Mouse (Mus musculus) embryonic facial prominence, embryonic 15.5 days (tissue): ENCODE results near the gene Tshz2. TPM values are rescaled to one million over a fixed set of nuclear protein-coding genes. Genes with fewer than 3 reads are reported as not detected.
A peak's percentile ranks its signal among the peaks of the same experiment; 100 is the strongest.

Source experiments
- ATAC-seq: fragments of 200-750 bp; cut with Nextera tagmentation; 2 replicates; pipeline ENCODE4 v1.8.0; 2017; ENCODE audit warnings: low read depth, moderate TSS enrichment; ENCODE audit not compliant: insufficient number of reproducible peaks, low FRiP score, low TSS enrichment
- H3K27ac ChIP-seq: fragments of 300-500 bp; sonication (generic); replicated peaks from 2 replicates; pipeline ENCODE4 v1.5.1; 2015; ENCODE audit warnings: mild to moderate bottlenecking, inconsistent platforms
- H3K27me3 ChIP-seq: fragments of 300-500 bp; sonication (generic); 2 replicates; pipeline ENCODE4 v1.6.1; 2015; ENCODE audit warnings: inconsistent platforms
- H3K36me3 ChIP-seq: fragments of 300-500 bp; sonication (generic); 2 replicates; pipeline ENCODE4 v1.6.1; 2015; ENCODE audit warnings: mild to moderate bottlenecking, inconsistent platforms
- H3K4me1 ChIP-seq: fragments of 300-500 bp; sonication (generic); 2 replicates; pipeline ENCODE4 v1.6.1; 2015; ENCODE audit warnings: inconsistent platforms
- H3K4me2 ChIP-seq: fragments of 300-500 bp; sonication (generic); replicated peaks from 2 replicates; pipeline ENCODE4 v1.6.1; 2015; ENCODE audit warnings: mild to moderate bottlenecking, inconsistent platforms
- H3K4me3 ChIP-seq: fragments of 300-500 bp; sonication (generic); replicated peaks from 2 replicates; pipeline ENCODE4 v1.5.1; 2015; ENCODE audit warnings: mild to moderate bottlenecking, inconsistent platforms
- H3K9ac ChIP-seq: fragments of 300-500 bp; sonication (generic); 2 replicates; pipeline ENCODE4 v1.6.1; 2015; ENCODE audit warnings: inconsistent platforms
- H3K9me3 ChIP-seq: fragments of 300-500 bp; sonication (generic); replicated peaks from 2 replicates; pipeline ENCODE4 v1.6.1; 2016; ENCODE audit warnings: inconsistent platforms
- WGBS: fragments of 180-500 bp; shearing (Covaris S2); methylation state at CpG from one replicate; pipeline ENCODE4 v1.1.7; 2015; 5-methylcytosine and 5-hydroxymethylcytosine counted together
- polyA plus RNA-seq: library from polyadenylated mRNA; unstranded; fragments of >200 nt; fragmentation: Nextera tagmentation; extraction: Ambion mirVana; gene quantifications from 2 replicates; pipeline ENCODE4 v1.2.1, GENCODE M21; 2015

Gene Tshz2
- polyA plus RNA-seq, 1 experiment from 2014 or later, result 10.5 TPM

DNA sequence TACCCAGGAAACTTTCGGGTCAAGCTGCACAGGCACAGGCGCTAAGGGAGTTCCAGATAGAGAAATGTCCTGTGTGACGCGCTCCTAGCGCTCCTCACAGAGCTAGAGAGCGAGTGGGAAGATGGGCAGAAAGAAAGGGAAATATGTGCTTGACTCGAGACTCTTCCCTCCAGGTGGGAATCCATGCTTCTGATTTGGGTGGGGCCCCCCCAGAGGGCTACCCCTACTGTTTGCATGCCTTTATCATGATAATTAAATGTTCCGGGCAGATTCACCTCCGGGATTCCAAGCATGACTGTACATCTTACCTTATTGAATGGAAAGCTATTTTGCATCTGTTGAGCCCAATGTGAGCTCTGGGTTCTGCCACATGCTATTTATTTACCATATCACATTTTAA, 255.1 kb downstream of the Tshz2 start:
- Histone ChIP-seq H3K4me1 (peaks cover 5% of the 10 kb centered on the region; the same call in 1 of the 2 replicates), H3K27ac (no peak overlapping the region), H3K4me2 (no peak overlapping the region), H3K9ac (no peak overlapping the region), H3K36me3 (peaks cover 7% of the 10 kb centered on the region; the same call in 1 of the 2 replicates), H3K9me3 (no peaks in the 10 kb centered on the region), H3K27me3 (no peaks in the 10 kb centered on the region), H3K4me3 (no peak overlapping the region)
- no peak for ATAC-seq
- 78% methylated on average over 9 of the region's 9 CpGs for WGBS

DNA sequence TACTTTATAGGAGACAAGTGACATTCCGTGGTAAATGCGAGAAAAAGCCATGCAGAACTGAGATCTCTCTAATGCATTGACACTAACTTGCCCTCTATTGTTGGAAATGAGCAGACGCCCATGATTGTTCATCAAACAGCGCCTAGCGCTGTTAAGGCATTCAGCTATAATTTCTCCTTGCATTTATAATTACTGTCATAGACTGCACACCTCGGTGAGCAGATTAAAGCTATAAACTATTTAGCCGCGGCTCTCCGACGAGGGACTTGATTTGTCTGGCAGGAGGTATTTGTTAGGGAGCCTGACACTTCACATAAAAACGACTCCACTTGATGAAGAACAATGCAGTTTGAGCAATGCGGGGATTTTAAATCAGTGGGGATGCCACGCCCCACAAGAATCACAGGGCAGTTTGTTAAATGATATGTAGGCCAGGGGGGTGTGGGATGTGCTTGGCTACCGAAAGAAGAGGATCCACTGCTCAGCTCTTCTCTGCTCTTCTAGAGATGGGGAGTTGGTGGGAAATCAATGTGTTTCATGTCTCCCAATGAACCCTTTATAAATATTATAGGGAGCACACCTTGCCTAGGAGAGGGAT, 259.7 kb downstream of the Tshz2 start:
- no peaks in the 10 kb centered on the region for H3K27me3 ChIP-seq
- no peak overlapping the region for H3K27ac ChIP-seq
- no peak for ATAC-seq
- no peaks in the 10 kb centered on the region for H3K9me3 ChIP-seq
- H3K4me3 ChIP-seq, result no peak overlapping the region
- WGBS, result 50% methylated on average over 14 of the region's 14 CpGs
- no peak overlapping the region for H3K9ac ChIP-seq
- H3K4me1 ChIP-seq, result peaks cover 5% of the 10 kb centered on the region; the same call in 1 of the 2 replicates
- no peak overlapping the region for H3K4me2 ChIP-seq
- no peaks in the 10 kb centered on the region for H3K36me3 ChIP-seq

DNA sequence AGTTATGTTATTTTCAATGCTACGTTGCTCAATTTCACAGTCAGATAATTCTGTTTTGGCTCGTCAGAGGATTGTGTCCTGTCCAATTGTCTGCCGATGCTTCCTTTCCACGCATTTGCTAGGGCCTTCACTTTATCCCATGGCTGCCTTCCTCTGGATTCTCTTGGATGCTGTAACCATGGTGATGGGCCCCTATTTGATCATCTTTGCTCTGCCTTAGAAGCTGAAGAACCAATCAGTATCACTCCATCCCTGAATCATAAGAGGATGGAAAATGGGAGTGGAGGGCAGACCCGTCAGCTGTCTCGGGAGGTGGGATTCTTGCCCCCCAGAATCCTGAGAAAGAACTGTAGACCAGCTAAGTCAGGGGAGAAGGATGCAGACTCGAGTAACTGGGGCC, 270.1 kb downstream of the Tshz2 start:
- Histone ChIP-seq H3K9ac (no peak overlapping the region), H3K36me3 (no peaks in the 10 kb centered on the region), H3K4me3 (no peak overlapping the region), H3K27me3 (no peaks in the 10 kb centered on the region), H3K9me3 (no peaks in the 10 kb centered on the region), H3K27ac (no peak overlapping the region), H3K4me2 (no peak overlapping the region), H3K4me1 (0 out of 2 replicates have a peak, but pooled peaks cover 7% of the 10 kb centered on the region)
- no peak for ATAC-seq
- 66% methylated on average over 7 of the region's 7 CpGs for WGBS

DNA sequence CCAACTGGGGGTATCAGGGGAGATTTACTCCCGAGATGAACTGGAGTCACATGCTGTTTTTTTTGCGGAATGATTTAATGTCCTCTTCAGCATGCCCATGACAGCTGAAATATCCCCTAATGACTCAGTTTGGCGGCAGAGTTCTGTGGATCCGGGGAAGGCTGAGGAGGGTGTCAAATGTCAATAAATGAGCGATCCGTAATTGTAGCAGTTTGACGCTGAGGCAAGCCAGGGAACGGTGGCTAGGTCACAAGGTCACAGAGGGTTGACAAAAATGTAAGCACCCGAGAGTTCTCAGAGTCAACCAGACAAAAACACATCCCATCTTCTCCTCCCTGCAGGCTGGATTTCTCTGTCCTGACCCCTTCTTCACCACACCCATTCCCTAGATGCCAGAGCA, 273.6 kb downstream of the Tshz2 start:
- 10% methylated on average over 9 of the region's 9 CpGs for WGBS
- Histone ChIP-seq H3K4me1 (0 out of 2 replicates have a peak, but pooled peaks cover 7% of the 10 kb centered on the region), H3K27ac (no peak overlapping the region), H3K36me3 (no peaks in the 10 kb centered on the region), H3K4me2 (no peak overlapping the region), H3K9ac (no peak overlapping the region), H3K4me3 (no peak overlapping the region), H3K27me3 (no peaks in the 10 kb centered on the region), H3K9me3 (no peaks in the 10 kb centered on the region)
- ATAC-seq, result no peak

DNA sequence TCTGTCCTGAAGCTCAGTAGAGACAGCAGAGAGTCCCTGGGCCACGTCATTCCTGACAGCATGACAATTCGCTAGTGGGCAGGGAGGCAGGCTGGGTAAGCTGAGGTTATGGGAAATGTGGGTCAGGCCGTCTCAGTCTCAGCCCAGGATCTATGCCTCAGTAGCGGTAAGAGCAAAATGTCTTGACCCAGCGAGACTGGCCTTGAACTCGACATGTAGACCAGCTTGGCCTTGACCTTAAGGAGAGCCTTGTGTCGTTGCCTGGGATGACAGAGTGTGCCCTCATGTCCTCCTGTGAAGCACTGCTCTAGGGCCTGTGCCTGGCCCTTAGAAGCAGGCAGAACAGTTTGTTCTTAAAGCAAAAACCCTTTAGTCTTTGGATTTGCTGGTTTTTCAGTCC, 275.2 kb downstream of the Tshz2 start:
- H3K27me3 ChIP-seq, result no peaks in the 10 kb centered on the region
- H3K27ac ChIP-seq, result no peak overlapping the region
- no peaks in the 10 kb centered on the region for H3K9me3 ChIP-seq
- no peak overlapping the region for H3K4me2 ChIP-seq
- ATAC-seq, result no peak
- H3K4me3 ChIP-seq, result no peak overlapping the region
- no peak overlapping the region for H3K9ac ChIP-seq
- 79% methylated on average over 7 of the region's 7 CpGs for WGBS
- H3K36me3 ChIP-seq, result no peaks in the 10 kb centered on the region
- H3K4me1 ChIP-seq, result 0 out of 2 replicates have a peak, but pooled peaks cover 7% of the 10 kb centered on the region

DNA sequence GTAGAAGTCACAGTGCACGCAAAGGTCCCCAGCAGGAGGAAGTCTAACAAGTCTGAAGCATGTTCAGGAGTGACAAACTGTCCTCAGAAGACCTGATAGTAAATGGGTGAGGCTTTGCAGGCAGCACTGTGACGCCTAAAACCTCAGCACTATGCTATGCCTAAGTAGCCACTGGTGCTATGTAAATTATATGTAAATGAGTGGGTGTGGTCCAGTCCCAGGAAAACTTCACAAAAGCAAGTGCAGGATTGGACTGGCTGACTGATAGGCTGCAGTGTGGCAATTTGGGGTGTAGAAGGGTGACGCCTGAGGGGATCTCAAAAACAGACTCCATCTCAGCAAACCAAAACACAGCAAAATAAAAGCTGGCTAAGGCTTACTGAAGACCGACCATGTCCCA, 277.8 kb downstream of the Tshz2 start:
- Histone ChIP-seq H3K36me3 (no peaks in the 10 kb centered on the region), H3K4me3 (no peak overlapping the region), H3K27ac (no peak overlapping the region), H3K4me2 (no peak overlapping the region), H3K4me1 (0 out of 2 replicates have a peak, but pooled peaks cover 7% of the 10 kb centered on the region), H3K27me3 (no peaks in the 10 kb centered on the region), H3K9ac (no peak overlapping the region), H3K9me3 (no peaks in the 10 kb centered on the region)
- no peak for ATAC-seq
- WGBS, result 73% methylated on average over 4 of the region's 4 CpGs

DNA sequence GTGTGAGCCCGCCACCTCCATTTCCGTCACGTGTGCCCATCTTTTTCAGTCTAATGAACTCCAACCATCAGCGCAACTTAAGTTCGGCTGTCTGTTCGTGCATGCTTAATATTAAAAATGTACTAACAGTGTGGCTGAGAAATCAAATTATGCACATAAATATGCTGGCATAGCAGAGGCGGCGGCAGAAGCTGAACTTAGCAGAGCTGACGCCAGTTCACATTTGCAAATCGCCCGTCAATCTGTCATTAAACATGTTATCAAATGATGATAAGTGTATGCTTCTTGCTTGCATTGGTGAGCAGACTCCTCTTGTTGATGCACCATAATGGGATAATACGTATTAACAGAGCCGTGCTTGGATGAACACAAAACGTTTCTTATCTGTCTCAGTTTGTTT, 280.0 kb downstream of the Tshz2 start:
- no peaks in the 10 kb centered on the region for H3K4me1 ChIP-seq
- H3K9me3 ChIP-seq, result no peaks in the 10 kb centered on the region
- no peak overlapping the region for H3K9ac ChIP-seq
- no peak overlapping the region for H3K27ac ChIP-seq
- no peak overlapping the region for H3K4me2 ChIP-seq
- WGBS, result 88% methylated on average over 14 of the region's 14 CpGs
- H3K36me3 ChIP-seq, result no peaks in the 10 kb centered on the region
- no peak overlapping the region for H3K4me3 ChIP-seq
- ATAC-seq, result no peak
- no peaks in the 10 kb centered on the region for H3K27me3 ChIP-seq

DNA sequence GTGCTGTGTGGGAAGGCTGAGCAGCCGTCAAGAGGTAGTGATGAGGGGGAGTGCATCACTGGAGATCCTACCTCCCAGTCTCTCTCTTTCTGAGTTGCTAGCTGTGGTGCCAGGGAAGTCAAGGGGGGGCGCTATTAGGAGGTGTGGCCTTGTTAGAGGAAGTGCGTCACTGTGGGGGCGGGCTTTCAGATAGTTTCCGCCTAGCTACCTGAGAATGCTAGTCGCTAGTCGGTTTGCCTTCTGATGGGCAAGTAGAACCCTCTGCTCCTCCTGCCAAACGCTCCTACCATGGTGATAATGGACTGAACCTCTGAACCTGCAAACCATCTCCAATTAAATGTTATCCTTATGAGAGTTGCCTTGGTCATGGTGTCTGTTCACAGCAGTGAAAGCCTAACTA, 282.1 kb downstream of the Tshz2 start:
- Histone ChIP-seq H3K4me2 (no peak overlapping the region), H3K9me3 (no peaks in the 10 kb centered on the region), H3K36me3 (no peaks in the 10 kb centered on the region), H3K27ac (no peak overlapping the region), H3K9ac (no peak overlapping the region), H3K27me3 (no peaks in the 10 kb centered on the region), H3K4me1 (no peaks in the 10 kb centered on the region), H3K4me3 (no peak overlapping the region)
- WGBS, result 81% methylated on average over 8 of the region's 8 CpGs
- ATAC-seq, result no peak

DNA sequence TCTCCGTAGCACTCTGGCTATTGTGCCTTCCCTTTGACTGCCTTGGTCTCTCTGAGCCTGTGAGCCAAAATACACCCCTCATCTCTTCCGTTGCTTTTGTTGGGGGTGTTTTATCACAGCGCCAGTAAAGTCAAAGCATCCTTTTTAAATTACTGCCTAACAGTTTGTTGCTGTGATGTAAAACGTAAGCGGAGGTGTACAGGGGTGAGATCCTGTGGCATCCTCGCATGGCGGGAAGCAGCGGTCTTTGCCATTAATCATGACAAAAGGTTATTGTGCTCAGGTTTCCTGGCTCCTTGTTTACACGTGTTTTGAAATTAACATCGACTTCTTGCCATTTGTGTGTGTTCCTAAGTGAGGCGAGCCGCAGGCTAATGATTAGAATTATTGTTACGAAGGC, 282.5 kb downstream of the Tshz2 start:
- Histone ChIP-seq H3K4me3 (no peak overlapping the region), H3K4me1 (no peaks in the 10 kb centered on the region), H3K27ac (no peak overlapping the region), H3K9me3 (no peaks in the 10 kb centered on the region), H3K27me3 (no peaks in the 10 kb centered on the region), H3K4me2 (no peak overlapping the region), H3K36me3 (no peaks in the 10 kb centered on the region), H3K9ac (no peak overlapping the region)
- ATAC-seq, result no peak
- WGBS, result 81% methylated on average over 13 of the region's 13 CpGs

DNA sequence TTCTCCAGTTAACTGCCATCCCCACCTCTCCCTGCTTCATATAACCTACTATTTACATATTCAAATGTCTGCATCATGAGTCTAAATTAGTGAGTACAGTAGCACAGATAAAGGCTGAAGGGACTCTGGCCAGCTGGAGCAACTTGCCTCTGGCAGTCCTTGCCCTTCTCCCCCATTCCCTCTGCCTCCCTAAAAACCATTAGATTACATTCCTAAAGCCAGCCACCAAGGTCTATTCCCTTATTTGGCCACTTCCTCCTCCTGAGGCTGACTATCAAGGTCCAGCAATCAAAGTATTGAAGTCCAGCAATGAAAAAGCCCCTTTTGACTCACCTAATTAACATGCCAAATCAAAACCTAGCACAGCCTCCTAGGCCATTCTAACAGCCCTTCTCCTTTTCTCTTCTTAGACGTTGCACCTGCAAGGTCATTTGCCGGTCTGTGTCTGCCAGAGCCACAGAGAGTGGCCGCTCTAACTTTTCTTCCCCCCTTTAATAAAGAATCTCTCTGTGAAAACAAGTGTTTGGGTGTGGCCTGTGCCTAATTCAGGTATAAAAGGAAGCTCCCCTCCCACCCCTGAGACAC, 286.4 kb downstream of the Tshz2 start:
- Histone ChIP-seq H3K9ac (no peak overlapping the region), H3K36me3 (no peaks in the 10 kb centered on the region), H3K4me2 (no peak overlapping the region), H3K27ac (no peak overlapping the region), H3K9me3 (no peaks in the 10 kb centered on the region), H3K4me3 (no peak overlapping the region), H3K27me3 (no peaks in the 10 kb centered on the region), H3K4me1 (no peaks in the 10 kb centered on the region)
- ATAC-seq, result no peak
- WGBS, result 69% methylated on average over 3 of the region's 3 CpGs

DNA sequence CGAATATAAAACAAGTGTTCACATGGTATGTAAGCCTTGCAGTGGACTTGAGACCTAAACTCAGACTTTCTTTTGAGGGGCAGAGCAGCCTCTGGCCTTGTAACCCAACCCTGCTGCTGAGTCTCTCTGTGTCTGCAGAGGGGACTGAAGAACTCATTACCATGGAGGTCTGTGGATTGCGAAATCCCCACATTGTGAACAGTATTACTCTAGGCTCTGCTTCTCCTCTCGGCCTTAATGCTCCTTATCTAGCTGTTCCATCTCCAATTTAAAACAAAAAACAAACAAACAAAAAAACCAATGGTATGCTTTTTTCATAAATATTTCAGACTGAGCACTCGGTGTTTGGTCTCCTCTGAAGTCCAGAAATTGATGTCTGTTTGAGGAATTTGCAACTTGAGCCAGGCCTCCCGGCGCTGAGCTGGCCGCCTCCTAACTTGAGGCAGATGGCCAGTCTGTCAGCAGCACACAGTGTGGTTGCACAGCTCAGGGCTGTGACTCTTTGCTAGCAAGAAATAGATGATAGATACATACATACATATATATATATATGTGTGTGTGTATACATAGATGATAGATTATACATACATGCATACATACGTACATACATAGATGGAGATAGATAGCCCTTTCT, 291.5 kb downstream of the Tshz2 start:
- H3K9ac ChIP-seq, result no peak overlapping the region
- 42% methylated on average over 8 of the region's 8 CpGs for WGBS
- no peak overlapping the region for H3K27ac ChIP-seq
- no peaks in the 10 kb centered on the region for H3K36me3 ChIP-seq
- H3K27me3 ChIP-seq, result no peaks in the 10 kb centered on the region
- no peak overlapping the region for H3K4me2 ChIP-seq
- no peak overlapping the region for H3K4me3 ChIP-seq
- no peaks in the 10 kb centered on the region for H3K9me3 ChIP-seq
- 0 out of 2 replicates have a peak, but pooled peaks have one; percentile 43 for ATAC-seq
- H3K4me1 ChIP-seq, result peaks cover 7% of the 10 kb centered on the region; the same call in 1 of the 2 replicates
